Mouse (Mus musculus): ENCODE data around the gene Prrc2b. TPM values are rescaled to one million over a fixed set of nuclear protein-coding genes. Genes with fewer than 3 reads are reported as not detected.

Gene Prrc2b
- polyA plus RNA-seq, 1 experiment, result 42.7 TPM

GRCm38 (mm10) chr2:32134039-32134438, 16.8 kb upstream of the Prrc2b start:
- DNase-seq (ENCODE audit: low read depth), result no peak

DNA sequence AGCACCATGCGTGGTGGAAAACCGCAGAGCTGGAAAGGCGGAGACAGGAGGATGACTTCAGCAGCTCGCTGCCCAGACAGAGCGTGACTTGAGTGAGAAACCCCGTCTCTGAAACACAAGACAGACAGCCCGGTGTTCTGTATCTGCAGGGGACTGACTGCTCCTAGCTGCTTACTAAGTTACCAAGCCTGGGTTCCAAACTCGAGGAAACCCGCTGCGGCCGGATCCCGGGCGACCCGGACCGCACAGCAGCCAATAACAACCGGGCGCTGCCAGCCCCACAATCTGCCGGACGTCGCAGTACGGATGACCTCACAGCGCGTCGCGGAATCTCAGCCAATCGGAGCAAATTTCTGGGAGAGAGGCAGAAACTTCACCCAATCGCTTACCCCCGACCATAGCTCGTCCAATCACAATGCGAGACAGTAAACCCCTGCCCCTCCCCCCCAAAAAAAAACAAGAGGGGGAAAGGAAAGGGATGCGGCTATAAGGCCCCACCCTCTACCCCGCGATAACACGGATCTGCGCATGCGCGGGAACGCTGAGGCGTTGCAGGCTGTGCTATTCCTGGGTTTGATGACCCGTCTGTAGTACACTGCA, 13.1 kb upstream of the Prrc2b start:
- DNase-seq (ENCODE audit: low read depth), result peak; percentile 94

- DNase-seq (ENCODE audit: low read depth), result no peak
These were observed 11.5 kb upstream of the Prrc2b start for GRCm38 (mm10) chr2:32139377-32139776.

DNA sequence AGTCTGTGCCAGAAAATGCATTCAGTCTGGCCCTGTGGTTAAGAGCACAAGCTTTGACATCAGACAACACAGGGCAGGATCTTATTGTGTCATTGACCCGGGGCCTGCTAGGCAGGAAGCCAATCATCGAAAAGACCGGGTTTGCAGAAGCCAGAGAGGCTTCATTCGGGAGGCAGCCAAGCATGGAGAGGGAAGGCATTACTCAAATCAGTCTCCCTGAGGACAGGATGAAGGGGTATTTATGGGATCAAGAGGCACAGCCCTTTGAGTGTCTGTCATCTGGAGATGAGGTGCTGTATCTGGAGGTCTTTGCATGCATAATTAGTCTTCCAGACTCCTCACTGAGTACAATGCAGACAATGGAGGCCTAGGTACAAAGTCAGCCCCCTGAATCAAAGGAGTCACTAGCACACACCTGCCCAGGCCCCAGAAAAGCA, 10.4 kb upstream of the Prrc2b start:
- no peak for DNase-seq (ENCODE audit: low read depth)

DNA sequence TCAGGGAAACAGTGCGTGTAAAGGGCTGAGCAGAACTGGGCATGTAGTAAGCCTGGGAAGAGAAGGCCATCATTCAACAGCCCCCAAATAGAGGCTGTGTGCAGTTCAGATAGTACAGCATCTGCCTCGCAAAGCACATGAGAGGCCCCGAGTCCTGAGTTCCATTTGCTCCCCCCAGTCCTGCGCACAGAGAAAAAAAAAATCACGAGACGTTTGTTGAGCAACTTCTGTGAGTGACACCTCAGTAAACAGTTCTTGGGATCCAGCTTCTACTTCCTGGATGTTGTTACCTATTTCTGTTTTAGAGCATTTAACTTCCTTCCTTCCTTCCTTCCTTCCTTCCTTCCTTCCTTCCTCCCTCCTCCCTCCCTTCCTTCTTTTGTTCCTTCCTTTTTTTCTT, 9.3 kb upstream of the Prrc2b start:
- no peak for DNase-seq (ENCODE audit: low read depth)

DNA sequence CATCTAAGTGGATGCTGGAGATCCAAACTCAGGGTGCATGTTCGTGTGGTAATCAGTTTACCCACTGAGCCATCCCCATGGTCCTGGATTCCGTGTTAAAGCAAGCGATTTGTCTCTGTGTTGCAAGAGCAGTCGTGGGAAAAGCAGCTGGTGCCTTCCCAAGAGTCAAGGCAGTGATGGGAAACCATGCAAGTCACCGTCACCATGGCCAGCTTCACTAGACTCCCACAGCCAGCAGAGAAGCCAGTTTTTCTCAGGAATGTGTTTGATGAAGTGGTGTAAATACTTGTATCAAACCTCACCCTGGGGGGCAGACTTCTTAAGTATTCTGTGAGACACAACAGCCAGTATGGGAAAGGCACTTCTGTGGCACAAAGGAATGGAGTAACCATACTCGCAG, 8.5 kb upstream of the Prrc2b start:
- DNase-seq (ENCODE audit: low read depth), result no peak

DNA sequence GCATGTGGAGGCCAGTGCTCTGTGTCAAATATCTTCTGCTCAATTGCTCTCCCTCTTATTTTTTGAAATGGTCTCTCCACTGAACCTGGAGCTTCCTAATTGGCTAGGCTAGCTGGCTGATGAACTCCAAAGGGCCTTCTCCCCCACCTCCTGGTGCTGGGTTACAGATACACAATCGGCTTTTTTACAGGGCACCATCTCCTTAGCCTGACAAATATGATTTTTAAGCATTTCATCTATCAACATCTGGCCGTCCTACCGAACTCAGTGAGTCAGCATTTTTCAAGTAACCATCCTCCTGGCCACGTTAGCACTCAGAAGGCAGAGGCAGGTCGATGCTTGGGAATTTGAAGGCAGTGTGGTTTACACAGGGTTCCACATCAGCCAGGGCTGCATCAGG, 6.2 kb upstream of the Prrc2b start:
- DNase-seq (ENCODE audit: low read depth), result no peak

- DNase-seq (ENCODE audit: low read depth), result no peak
These were observed 4.2 kb upstream of the Prrc2b start for GRCm38 (mm10) chr2:32146617-32147162.

- DNase-seq (ENCODE audit: low read depth), result no peak
These were observed 747 bp upstream of the Prrc2b start for GRCm38 (mm10) chr2:32150135-32150534.

- no peak for DNase-seq (ENCODE audit: low read depth)
These were observed 339 bp upstream of the Prrc2b start for GRCm38 (mm10) chr2:32150562-32150923.

GRCm38 (mm10) chr2:32151660-32152366, 931 bp downstream of the Prrc2b start:
- no peak for DNase-seq (ENCODE audit: low read depth)

DNA sequence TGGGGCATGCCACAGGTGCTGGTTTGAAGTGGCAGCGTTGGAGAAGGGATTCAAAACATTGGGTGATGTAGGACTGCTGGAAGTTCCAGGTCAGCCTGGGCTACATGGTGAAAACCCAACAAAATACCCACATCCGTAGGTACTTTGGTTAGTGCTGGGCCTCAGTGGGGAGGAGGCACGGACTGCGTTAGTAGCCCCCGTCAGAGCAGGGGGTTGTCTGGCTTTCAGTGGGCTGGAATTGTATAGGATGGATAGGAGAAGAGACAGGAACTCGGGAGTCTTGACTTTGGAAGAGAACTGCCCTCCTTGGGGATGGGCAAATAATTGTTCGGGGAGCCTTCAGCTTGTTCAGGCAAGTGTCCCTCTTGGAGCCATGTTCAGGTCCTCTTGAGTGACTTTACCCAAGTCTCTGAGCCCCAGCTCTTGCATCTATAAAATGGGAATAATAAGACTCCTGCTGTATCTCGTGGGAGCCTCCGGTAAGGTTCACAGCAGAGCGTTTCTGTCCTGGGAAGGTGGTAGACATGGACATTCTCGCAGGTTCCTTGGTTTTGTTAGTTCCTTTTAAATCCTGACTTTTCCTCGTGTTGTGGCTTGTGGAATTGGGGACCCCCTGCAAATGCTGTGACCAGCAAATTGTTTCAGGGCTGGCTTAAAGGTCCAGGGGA, 1.6 kb downstream of the Prrc2b start:
- DNase-seq (ENCODE audit: low read depth), result no peak

- DNase-seq (ENCODE audit: low read depth), result peak; percentile 99
These were observed 2.3 kb downstream of the Prrc2b start for GRCm38 (mm10) chr2:32153041-32153790.

DNA sequence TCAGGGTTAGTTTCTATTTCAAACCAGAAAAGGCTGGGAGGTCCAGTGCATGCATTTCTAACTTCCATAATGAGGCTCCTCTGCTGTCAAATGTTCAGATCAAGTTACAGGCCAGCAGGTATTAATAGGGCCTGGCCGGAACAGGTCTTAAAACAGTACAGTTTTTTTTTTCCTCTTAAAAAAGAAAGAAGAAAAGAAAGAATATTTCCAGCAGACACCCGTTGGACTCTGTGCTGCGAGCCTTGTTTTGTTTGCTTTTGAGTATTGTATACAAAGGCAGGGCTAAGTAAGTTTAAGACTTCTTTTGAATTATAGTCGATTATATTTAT, 2.9 kb downstream of the Prrc2b start:
- no peak for DNase-seq (ENCODE audit: low read depth)

- DNase-seq (ENCODE audit: low read depth), result no peak
These were observed 3.6 kb downstream of the Prrc2b start for GRCm38 (mm10) chr2:32154334-32154997.

- no peak for DNase-seq (ENCODE audit: low read depth)
These were observed 4.2 kb downstream of the Prrc2b start for GRCm38 (mm10) chr2:32154998-32155541.

- no peak for DNase-seq (ENCODE audit: low read depth)
These were observed 4.7 kb downstream of the Prrc2b start for GRCm38 (mm10) chr2:32155614-32156013.

GRCm38 (mm10) chr2:32156645-32157044, 5.8 kb downstream of the Prrc2b start:
- DNase-seq (ENCODE audit: low read depth), result no peak

DNA sequence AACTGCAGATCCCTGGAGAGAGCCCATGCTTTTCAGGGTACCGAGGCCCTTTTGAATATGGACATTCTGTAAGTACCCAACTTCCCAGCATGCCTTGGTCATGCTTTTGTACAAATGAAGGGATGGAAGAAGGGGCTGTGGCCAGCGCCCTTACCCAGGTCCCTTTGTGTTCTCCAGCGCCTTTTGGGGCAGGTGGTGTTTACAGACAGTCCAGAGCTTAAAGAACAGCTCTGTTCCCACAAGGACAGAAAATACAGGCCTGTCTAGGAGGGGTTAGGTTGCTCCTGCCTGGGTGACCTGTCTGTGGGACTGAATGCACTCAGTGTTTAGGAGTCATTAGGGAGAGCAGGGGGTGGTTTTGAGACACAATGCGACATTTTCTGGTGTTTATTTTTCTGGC, 6.4 kb downstream of the Prrc2b start:
- no peak for DNase-seq (ENCODE audit: low read depth)

DNA sequence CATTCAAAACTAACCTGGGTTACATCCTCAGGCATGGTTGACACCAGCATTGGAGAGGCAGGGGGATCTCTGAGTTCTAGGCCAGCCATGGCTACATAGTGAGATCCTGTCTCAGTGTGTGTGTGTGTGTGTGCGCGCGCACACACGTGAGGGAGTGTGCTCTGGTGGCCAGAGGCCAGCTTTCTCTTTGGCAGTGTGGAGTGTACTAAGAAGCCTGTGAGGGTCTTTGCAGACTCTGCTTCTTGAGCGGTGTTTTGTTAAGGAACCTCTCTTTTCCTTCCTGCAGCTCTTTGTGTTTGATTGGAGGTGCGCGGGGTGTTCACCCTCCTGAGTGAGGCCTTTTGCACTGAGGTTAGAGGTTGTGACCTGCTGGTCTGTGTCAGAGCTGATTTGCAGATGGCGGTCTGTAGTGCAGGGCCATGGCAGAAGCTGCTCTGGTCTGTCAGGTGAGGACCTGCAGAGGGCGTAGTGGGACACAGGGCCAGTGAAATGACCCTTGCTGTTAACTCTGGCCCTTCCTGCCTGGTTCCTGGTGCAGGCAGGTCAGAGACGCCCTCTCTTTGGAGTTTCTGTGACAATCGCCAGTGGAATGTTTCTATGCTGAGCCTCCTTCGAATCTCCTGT, 7.8 kb downstream of the Prrc2b start:
- DNase-seq (ENCODE audit: low read depth), result no peak

- no peak for DNase-seq (ENCODE audit: low read depth)
These were observed 9.6 kb downstream of the Prrc2b start for GRCm38 (mm10) chr2:32160525-32160924.
